Mouse (Mus musculus) erythroblast, embryonic 14.5 days (primary cell): ENCODE data around the gene Hivep3.

Source experiments
- GATA1 ChIP-seq: IDR thresholded peaks from 2 replicates; pipeline ENCODE4 v1.6.1; 2012; ENCODE audit warnings: low read length, inconsistent platforms, mixed read lengths
- TAL1 ChIP-seq: IDR thresholded peaks from 3 replicates; pipeline ENCODE4 v1.6.1; 2012; ENCODE audit warnings: low read length, inconsistent platforms, mixed read lengths

DNA sequence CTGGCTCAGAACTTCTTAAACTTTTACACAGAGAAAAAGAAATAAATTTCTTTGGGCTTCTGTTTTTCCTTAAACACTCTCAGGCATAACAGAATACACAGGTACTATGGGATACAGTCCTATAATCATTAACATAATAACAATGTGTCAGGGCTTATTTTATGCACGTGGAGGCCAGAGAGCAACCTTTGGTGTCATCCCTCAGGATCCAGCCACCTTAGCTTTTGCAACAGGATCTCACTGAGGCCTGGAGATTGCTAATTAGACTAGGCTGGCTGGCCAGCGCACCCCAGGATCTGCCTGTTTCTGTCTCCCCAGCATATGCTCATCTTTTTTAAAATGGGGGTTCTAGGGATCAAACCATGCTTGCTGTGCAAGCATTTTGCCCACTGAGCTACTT is 234.1 kb downstream of the Hivep3 start:
- no peak for TF ChIP-seq GATA1
- TF ChIP-seq TAL1: no peak
